Mouse (Mus musculus) thymus, adult 2 months (tissue): ENCODE measurements around the gene Epha2. TPM values are rescaled to one million over a fixed set of nuclear protein-coding genes. Genes with fewer than 3 reads are reported as not detected.
A peak's percentile ranks its signal among the peaks of the same experiment; 100 is the strongest.

Experiments used
- DNase-seq: peaks from one replicate; pipeline ENCODE4 v3.0.0; 2021
- H3K27ac ChIP-seq: fragments of 200-500 bp; 2 replicates; pipeline ENCODE4 v1.5.1; 2012; ENCODE audit warnings: low read length, control low read depth; ENCODE audit not compliant: control insufficient read depth, insufficient read depth
- H3K27me3 ChIP-seq: fragments of 200-500 bp; 2 replicates; pipeline ENCODE4 v1.6.1; 2012; ENCODE audit warnings: mild to moderate bottlenecking, low read length, moderate library complexity, mixed read lengths; ENCODE audit not compliant: control insufficient read depth, insufficient read depth
- H3K36me3 ChIP-seq: fragments of 200-500 bp; 2 replicates; pipeline ENCODE4 v1.6.1; 2012; ENCODE audit warnings: mild to moderate bottlenecking, low read length, moderate library complexity; ENCODE audit not compliant: control insufficient read depth, insufficient read depth
- H3K4me1 ChIP-seq: fragments of 200-500 bp; replicated peaks from 2 replicates; pipeline ENCODE4 v1.6.1; 2012; ENCODE audit warnings: low read length; ENCODE audit not compliant: control insufficient read depth, insufficient read depth
- H3K4me3 ChIP-seq: fragments of 200-500 bp; 2 replicates; pipeline ENCODE4 v1.5.1; 2012; ENCODE audit warnings: mild to moderate bottlenecking, low read length, control low read depth, moderate library complexity; ENCODE audit not compliant: control insufficient read depth, insufficient read depth
- CTCF ChIP-seq: fragments of 200-500 bp; IDR thresholded peaks from 2 replicates; pipeline ENCODE4 v1.5.1; 2012; ENCODE audit warnings: mild to moderate bottlenecking, control low read depth, low read length, moderate library complexity, borderline replicate concordance; ENCODE audit not compliant: control insufficient read depth, poor library complexity, insufficient read depth; ENCODE audit errors: extremely low read depth
- POLR2A ChIP-seq: fragments of 200-500 bp; IDR thresholded peaks from 2 replicates; pipeline ENCODE4 v1.6.1; 2012; ENCODE audit warnings: mild to moderate bottlenecking, low read length, control low read depth, moderate library complexity; ENCODE audit not compliant: control insufficient read depth, poor library complexity, insufficient read depth; ENCODE audit errors: extremely low read depth
- WGBS: fragments of 180-500 bp; shearing (Covaris S2); methylation state at CpG from one replicate; pipeline ENCODE4 v1.1.7; 2018; 5-methylcytosine and 5-hydroxymethylcytosine counted together
- polyA plus RNA-seq: library from polyadenylated mRNA; depleted of rRNA; stranded (reverse); fragments of >200 nt; gene quantifications from 2 replicates; pipeline ENCODE4 v1.2.3, GENCODE M21; 2012

Gene Epha2
- polyA plus RNA-seq, 1 experiment = 3.9 TPM

DNA sequence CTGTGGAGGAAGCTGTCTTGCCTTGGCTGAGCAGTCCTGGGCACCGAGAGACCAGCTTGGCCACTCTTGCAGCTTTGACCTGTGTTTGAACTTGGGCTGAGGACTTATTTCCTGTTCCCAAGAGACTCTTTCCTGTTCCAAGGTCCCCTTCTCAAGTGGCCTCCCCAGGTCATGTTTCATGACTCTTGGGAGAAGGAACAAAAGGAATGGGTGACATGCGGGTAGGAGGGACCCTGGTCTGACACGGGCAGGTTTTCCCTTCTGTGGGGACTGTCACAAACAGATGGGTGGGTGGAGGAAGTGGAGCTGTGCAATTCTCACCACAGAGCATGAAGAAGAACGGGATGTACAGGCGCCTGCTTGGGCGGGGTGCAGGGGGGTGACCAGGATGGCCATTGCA lies 29.3 kb upstream of the Epha2 start:
- no peak for DNase-seq
- H3K4me3 ChIP-seq = no peak overlapping the region
- no peaks in the 10 kb centered on the region; the same call in 1 of the 2 replicates for H3K27me3 ChIP-seq
- H3K36me3 ChIP-seq = no peaks in the 10 kb centered on the region
- TF ChIP-seq POLR2A (no peak), CTCF (no peak)
- H3K27ac ChIP-seq = no peak overlapping the region
- H3K4me1 ChIP-seq = 0 out of 2 replicates have a peak, but pooled peaks cover 6% of the 10 kb centered on the region
- WGBS = 23% methylated on average over 6 of the region's 6 CpGs

DNA sequence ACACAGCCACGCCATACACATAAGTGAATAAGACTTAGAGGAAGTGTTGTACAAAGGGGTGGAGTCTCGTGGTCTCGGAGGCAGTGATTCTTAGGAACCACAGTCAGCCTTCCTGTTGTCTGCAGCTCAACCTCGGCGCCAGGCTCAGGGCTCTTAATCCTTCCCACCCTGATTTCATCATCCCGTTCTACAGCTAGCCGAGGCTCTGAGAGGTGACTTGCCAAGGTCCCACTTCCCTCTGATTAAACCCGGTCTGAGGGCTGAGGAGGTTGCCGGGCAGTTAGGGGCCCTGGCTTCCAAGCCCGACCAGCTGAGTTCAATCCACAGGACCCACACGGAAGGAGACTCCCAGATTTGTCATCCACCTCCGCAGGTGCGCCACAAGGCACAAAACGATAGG lies 28.2 kb upstream of the Epha2 start:
- 0 out of 2 replicates have a peak, but pooled peaks cover 6% of the 10 kb centered on the region for H3K4me1 ChIP-seq
- WGBS = 1% methylated on average over 14 of the region's 14 CpGs
- peak overlapping the region; percentile 17 for H3K4me3 ChIP-seq
- no peak for TF ChIP-seq POLR2A
- no peak for TF ChIP-seq CTCF
- peak; percentile 12 for DNase-seq
- no peaks in the 10 kb centered on the region for H3K36me3 ChIP-seq
- no peaks in the 10 kb centered on the region; the same call in 1 of the 2 replicates for H3K27me3 ChIP-seq
- no peak overlapping the region for H3K27ac ChIP-seq

GRCm38 (mm10) chr4:141273296-141273695 lies 27.7 kb upstream of the Epha2 start:
- H3K36me3 ChIP-seq = no peaks in the 10 kb centered on the region
- H3K27me3 ChIP-seq = no peaks in the 10 kb centered on the region; the same call in 1 of the 2 replicates
- peak; percentile 74 for DNase-seq
- WGBS = 22% methylated on average over 12 of the region's 12 CpGs
- H3K4me3 ChIP-seq = peak overlapping the region; percentile 17
- no peak overlapping the region for H3K27ac ChIP-seq
- 0 out of 2 replicates have a peak, but pooled peaks cover 6% of the 10 kb centered on the region for H3K4me1 ChIP-seq
- TF ChIP-seq POLR2A (no peak), CTCF (peak; percentile 98)

DNA sequence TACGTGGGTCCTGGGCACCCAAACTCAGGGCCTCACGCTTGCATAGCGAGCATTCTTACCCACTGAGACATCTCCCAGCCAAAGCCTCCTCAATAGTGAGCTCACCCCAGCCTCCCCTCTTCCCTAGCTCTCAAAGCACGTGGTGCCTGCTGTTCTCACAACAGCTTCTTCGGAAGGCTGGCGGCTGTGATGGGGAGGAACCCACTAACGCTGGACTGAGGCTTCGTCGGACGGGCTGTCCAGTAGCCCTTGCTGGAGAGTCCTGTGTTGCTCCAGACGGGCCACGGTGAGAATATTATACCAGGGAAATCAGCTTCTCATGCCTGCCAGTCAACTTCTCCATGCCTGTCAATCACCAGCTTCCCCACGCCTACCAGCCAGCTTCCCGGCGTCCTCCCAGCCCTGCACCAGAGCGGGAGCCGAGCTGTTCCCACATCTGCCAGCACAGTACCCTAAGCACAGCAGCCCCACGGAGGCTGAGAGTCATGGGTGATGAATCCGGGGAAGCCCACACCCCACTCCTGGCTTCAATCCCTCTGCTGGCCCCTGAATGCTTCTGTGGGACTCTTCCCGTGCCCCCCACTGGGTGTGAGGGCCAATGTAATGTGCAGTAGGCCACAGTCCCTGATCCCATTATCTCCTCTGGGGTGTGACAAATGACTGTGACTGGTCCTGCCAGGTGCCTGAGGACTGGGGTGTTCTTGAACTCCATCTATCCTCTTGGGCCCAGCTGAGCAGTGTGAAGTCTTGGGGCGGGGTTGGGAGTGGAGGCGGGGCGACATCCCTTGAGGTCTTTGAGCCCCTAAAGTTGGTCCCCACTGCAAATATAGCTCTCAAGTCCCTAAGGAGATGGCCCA lies 26.3 kb upstream of the Epha2 start:
- Histone ChIP-seq H3K27me3 (no peaks in the 10 kb centered on the region; the same call in 1 of the 2 replicates), H3K27ac (no peak overlapping the region), H3K36me3 (no peaks in the 10 kb centered on the region), H3K4me3 (no peak overlapping the region), H3K4me1 (0 out of 2 replicates have a peak, but pooled peaks cover 6% of the 10 kb centered on the region)
- no peak for DNase-seq
- TF ChIP-seq CTCF = no peak
- no peak for TF ChIP-seq POLR2A
- WGBS = 87% methylated on average over 23 of the region's 23 CpGs

GRCm38 (mm10) chr4:141277157-141277556 lies 23.9 kb upstream of the Epha2 start:
- Histone ChIP-seq H3K36me3 (no peaks in the 10 kb centered on the region), H3K4me3 (no peak overlapping the region), H3K27ac (no peak overlapping the region), H3K27me3 (no peaks in the 10 kb centered on the region; the same call in 1 of the 2 replicates), H3K4me1 (0 out of 2 replicates have a peak, but pooled peaks cover under 1% of the 10 kb centered on the region)
- WGBS = 88% methylated on average over 8 of the region's 8 CpGs
- no peak for DNase-seq
- TF ChIP-seq POLR2A (no peak), CTCF (no peak)

- H3K36me3 ChIP-seq = no peaks in the 10 kb centered on the region
- TF ChIP-seq CTCF = no peak
- H3K4me1 ChIP-seq = no peaks in the 10 kb centered on the region
- DNase-seq = no peak
- H3K27ac ChIP-seq = no peak overlapping the region
- no peaks in the 10 kb centered on the region for H3K27me3 ChIP-seq
- H3K4me3 ChIP-seq = no peak overlapping the region
- WGBS = 81% methylated on average over 7 of the region's 7 CpGs
Observed at GRCm38 (mm10) chr4:141278154-141278553, 22.9 kb upstream of the Epha2 start.

- no peaks in the 10 kb centered on the region for H3K27me3 ChIP-seq
- no peak for DNase-seq
- 93% methylated on average over 15 of the region's 15 CpGs for WGBS
Observed at GRCm38 (mm10) chr4:141279327-141279726, 21.7 kb upstream of the Epha2 start.

More at GRCm38 (mm10) chr4:141279327-141279726, 21.7 kb upstream of the Epha2 start:
- H3K27ac ChIP-seq = no peak overlapping the region
- no peaks in the 10 kb centered on the region for H3K36me3 ChIP-seq
- H3K4me3 ChIP-seq = no peak overlapping the region
- H3K4me1 ChIP-seq = no peaks in the 10 kb centered on the region
- no peak for TF ChIP-seq CTCF
- no peak for TF ChIP-seq POLR2A
